Mouse (Mus musculus) kidney, postnatal 0 days (tissue): ENCODE data around the gene Tas1r1. TPM values are rescaled to one million over a fixed set of nuclear protein-coding genes. Genes with fewer than 3 reads are reported as not detected.
A peak's percentile ranks its signal among the peaks of the same experiment; 100 is the strongest.

ENCODE experiments used
- ATAC-seq: fragments of 200-750 bp; cut with Nextera tagmentation; replicated peaks from 2 replicates; pipeline ENCODE4 v1.8.0; 2017; ENCODE audit warnings: low read depth, moderate number of reproducible peaks, moderate TSS enrichment, moderate library complexity; ENCODE audit not compliant: low FRiP score
- DNase-seq: peaks from one replicate; pipeline ENCODE4 v3.0.0-alpha.2; 2016; ENCODE audit warnings: low spot score
- H3K27ac ChIP-seq: fragments of 300-500 bp; sonication (generic); 2 replicates; pipeline ENCODE4 v1.5.1; 2014; ENCODE audit warnings: mild to moderate bottlenecking
- H3K27me3 ChIP-seq: fragments of 300-500 bp; sonication (generic); 2 replicates; pipeline ENCODE4 v1.6.1; 2014; ENCODE audit warnings: low read length, mixed read lengths; ENCODE audit not compliant: insufficient read depth
- H3K36me3 ChIP-seq: fragments of 300-500 bp; sonication (generic); 2 replicates; pipeline ENCODE4 v1.6.1; 2014; ENCODE audit warnings: low read length, mixed read lengths; ENCODE audit not compliant: insufficient read depth
- H3K4me1 ChIP-seq: fragments of 300-500 bp; sonication (generic); replicated peaks from 2 replicates; pipeline ENCODE4 v1.6.1; 2014; ENCODE audit warnings: antibody characterized with exemption, low read length, mixed read lengths; ENCODE audit not compliant: insufficient read depth
- H3K4me2 ChIP-seq: fragments of 300-500 bp; sonication (generic); 2 replicates; pipeline ENCODE4 v1.6.1; 2014; ENCODE audit warnings: mild to moderate bottlenecking, low read length, moderate library complexity, mixed read lengths
- H3K4me3 ChIP-seq: fragments of 300-500 bp; sonication (generic); replicated peaks from 2 replicates; pipeline ENCODE4 v1.5.1; 2014; ENCODE audit warnings: low read depth, low read length
- H3K9ac ChIP-seq: fragments of 300-500 bp; sonication (generic); 2 replicates; pipeline ENCODE4 v1.6.1; 2014; ENCODE audit warnings: low read depth, low read length
- H3K9me3 ChIP-seq: fragments of 300-500 bp; sonication (generic); replicated peaks from 2 replicates; pipeline ENCODE4 v1.6.1; 2016; ENCODE audit warnings: low read length, inconsistent platforms, mixed read lengths
- CTCF ChIP-seq: IDR thresholded peaks from 2 replicates; pipeline ENCODE4 v1.5.1; 2016; ENCODE audit warnings: antibody characterized with exemption, low read depth, mild to moderate bottlenecking, moderate library complexity
- WGBS: fragments of 180-500 bp; shearing (Covaris S2); extraction: QIAGEN DNeasy Blood & Tissue Kit; methylation state at CpG from one replicate; pipeline ENCODE4 v1.1.7; 2014; 5-methylcytosine and 5-hydroxymethylcytosine counted together
- polyA plus RNA-seq: library from polyadenylated mRNA; unstranded; fragments of >200 nt; fragmentation: Nextera tagmentation; extraction: Ambion mirVana; gene quantifications from 2 replicates; pipeline ENCODE4 v1.2.1, GENCODE M21; 2015

The Tas1r1 gene
- polyA plus RNA-seq, 1 experiment from 2014 or later: 0.39 TPM

- no peak overlapping the region for H3K27ac ChIP-seq
- no peak for ATAC-seq
- TF ChIP-seq CTCF: no peak
- H3K27me3 ChIP-seq: no peaks in the 10 kb centered on the region
- H3K4me2 ChIP-seq: no peak overlapping the region
- no peak for DNase-seq
- no peaks in the 10 kb centered on the region for H3K36me3 ChIP-seq
- no peak overlapping the region for H3K4me3 ChIP-seq
- no peak overlapping the region for H3K9ac ChIP-seq
- H3K4me1 ChIP-seq: peaks cover 15% of the 10 kb centered on the region
- no peaks in the 10 kb centered on the region for H3K9me3 ChIP-seq
- WGBS: 59% methylated on average over 7 of the region's 7 CpGs
Observed at GRCm38 (mm10) chr4:152083611-152084220, 45.3 kb upstream of the Tas1r1 start.

DNA sequence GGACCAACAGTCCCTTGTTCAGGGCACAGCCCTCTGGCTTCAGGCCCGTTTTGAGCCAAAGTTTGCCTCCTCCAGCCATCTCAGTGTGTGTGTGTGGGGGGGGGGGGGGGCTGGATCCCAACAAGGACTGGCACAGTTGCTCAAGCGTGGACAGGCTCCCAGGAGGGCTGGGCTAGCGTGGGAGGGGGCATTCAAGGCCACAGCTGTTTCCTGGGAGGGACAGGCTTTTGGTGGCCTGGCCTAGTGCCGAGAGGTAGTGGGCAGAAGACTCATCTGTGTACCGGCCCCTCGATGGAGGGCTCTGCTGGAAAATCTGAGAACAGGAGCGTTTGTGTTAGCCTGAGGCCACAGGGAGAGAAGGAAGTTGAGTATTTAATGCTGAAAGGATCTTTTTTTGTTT is 41.6 kb upstream of the Tas1r1 start:
- H3K27me3 ChIP-seq: no peaks in the 10 kb centered on the region
- no peak overlapping the region for H3K9ac ChIP-seq
- H3K4me2 ChIP-seq: no peak overlapping the region
- ATAC-seq: no peak
- H3K27ac ChIP-seq: no peak overlapping the region; the same call in 1 of the 2 replicates
- H3K36me3 ChIP-seq: no peaks in the 10 kb centered on the region
- peak; percentile 58 for DNase-seq
- H3K4me1 ChIP-seq: no peaks in the 10 kb centered on the region; the same call in 1 of the 2 replicates
- H3K4me3 ChIP-seq: no peak overlapping the region
- H3K9me3 ChIP-seq: no peaks in the 10 kb centered on the region
- no peak for TF ChIP-seq CTCF
- 34% methylated on average over 7 of the region's 7 CpGs for WGBS

GRCm38 (mm10) chr4:152079261-152079660 is 40.9 kb upstream of the Tas1r1 start:
- no peak overlapping the region for H3K27ac ChIP-seq
- no peaks in the 10 kb centered on the region for H3K9me3 ChIP-seq
- TF ChIP-seq CTCF: peak; percentile 37; the same call in 1 of the 2 replicates
- H3K4me3 ChIP-seq: no peak overlapping the region
- ATAC-seq (no peak), DNase-seq (no peak)
- 94% methylated on average over 3 of the region's 3 CpGs for WGBS
- H3K9ac ChIP-seq: no peak overlapping the region
- no peak overlapping the region for H3K4me2 ChIP-seq
- no peaks in the 10 kb centered on the region; the same call in 1 of the 2 replicates for H3K4me1 ChIP-seq
- no peaks in the 10 kb centered on the region for H3K36me3 ChIP-seq
- H3K27me3 ChIP-seq: no peaks in the 10 kb centered on the region

- no peak overlapping the region for H3K9ac ChIP-seq
- no peaks in the 10 kb centered on the region for H3K9me3 ChIP-seq
- WGBS: 90% methylated on average over 10 of the region's 10 CpGs
- no peak overlapping the region for H3K27ac ChIP-seq
- DNase-seq (no peak), ATAC-seq (no peak)
- H3K4me2 ChIP-seq: no peak overlapping the region
- no peaks in the 10 kb centered on the region; the same call in 1 of the 2 replicates for H3K4me1 ChIP-seq
- no peak overlapping the region for H3K4me3 ChIP-seq
- H3K27me3 ChIP-seq: no peaks in the 10 kb centered on the region
- H3K36me3 ChIP-seq: no peaks in the 10 kb centered on the region
- no peak for TF ChIP-seq CTCF
Observed at GRCm38 (mm10) chr4:152078105-152078530, 39.8 kb upstream of the Tas1r1 start.

GRCm38 (mm10) chr4:152077191-152077590 is 38.8 kb upstream of the Tas1r1 start:
- H3K4me1 ChIP-seq: no peaks in the 10 kb centered on the region; the same call in 1 of the 2 replicates
- H3K9me3 ChIP-seq: no peaks in the 10 kb centered on the region
- no peaks in the 10 kb centered on the region for H3K36me3 ChIP-seq
- H3K4me2 ChIP-seq: no peak overlapping the region
- no peak overlapping the region for H3K4me3 ChIP-seq
- WGBS: 89% methylated on average over 9 of the region's 9 CpGs
- H3K9ac ChIP-seq: no peak overlapping the region
- H3K27me3 ChIP-seq: no peaks in the 10 kb centered on the region
- no peak for TF ChIP-seq CTCF
- ATAC-seq (no peak), DNase-seq (no peak)
- no peak overlapping the region for H3K27ac ChIP-seq

DNA sequence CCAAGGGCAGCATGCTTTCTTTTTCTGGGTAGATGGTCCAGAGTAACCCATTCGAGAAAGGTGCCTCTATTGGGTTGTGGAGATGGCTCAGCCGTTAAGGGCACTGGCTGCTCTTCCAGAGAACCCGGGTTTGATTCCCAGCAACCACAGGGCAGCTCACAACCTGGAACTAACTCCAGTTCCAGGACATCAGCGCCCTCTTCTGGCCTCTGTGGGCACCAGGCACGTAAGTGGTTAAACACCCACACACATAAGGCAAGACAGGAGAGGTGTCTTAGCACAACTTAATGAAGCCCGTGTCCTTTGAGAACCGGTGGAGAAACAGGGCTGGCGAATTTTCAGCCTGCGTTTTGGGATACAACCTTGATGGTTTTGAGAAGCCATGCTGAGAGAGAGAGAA is 36.2 kb upstream of the Tas1r1 start:
- H3K9ac ChIP-seq: no peak overlapping the region
- TF ChIP-seq CTCF: peak; percentile 19; the same call in 1 of the 2 replicates
- DNase-seq (no peak), ATAC-seq (no peak)
- H3K27me3 ChIP-seq: no peaks in the 10 kb centered on the region
- WGBS: 84% methylated on average over 9 of the region's 9 CpGs
- no peaks in the 10 kb centered on the region; the same call in 1 of the 2 replicates for H3K4me1 ChIP-seq
- H3K27ac ChIP-seq: no peak overlapping the region
- no peak overlapping the region for H3K4me2 ChIP-seq
- no peaks in the 10 kb centered on the region for H3K36me3 ChIP-seq
- no peak overlapping the region for H3K4me3 ChIP-seq
- H3K9me3 ChIP-seq: no peaks in the 10 kb centered on the region
